Mouse (Mus musculus): ENCODE measurements around the gene H2-T22.

The H2-T22 gene

GRCm38 (mm10) chr17:35998545-35999305, 43.8 kb downstream of the H2-T22 start:
- no peak for DNase-seq (ENCODE audit: low spot score)

GRCm38 (mm10) chr17:35997713-35998510, 44.6 kb downstream of the H2-T22 start:
- DNase-seq (ENCODE audit: low spot score) = peak; percentile 40

GRCm38 (mm10) chr17:35996949-35997348, 45.6 kb downstream of the H2-T22 start:
- DNase-seq (ENCODE audit: low spot score) = peak; percentile 97

DNA sequence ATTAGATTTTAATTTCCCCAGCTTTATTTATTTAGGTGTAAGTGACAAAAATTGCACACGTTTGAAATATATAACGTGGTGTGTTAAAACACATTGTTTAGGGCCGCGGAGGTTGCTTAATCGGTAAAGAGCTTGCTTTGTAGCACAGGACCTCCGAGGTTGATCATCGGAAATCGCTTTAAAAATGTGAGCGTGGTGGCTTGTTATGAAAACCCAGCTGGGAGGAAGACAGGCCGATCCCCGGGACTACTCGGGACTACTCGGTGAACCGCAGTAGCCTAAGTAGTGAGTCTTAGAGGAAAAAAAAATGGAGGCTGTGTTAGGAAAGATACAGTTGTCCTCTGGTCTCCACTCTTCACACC, 47.7 kb downstream of the H2-T22 start:
- peak; percentile 28 for DNase-seq (ENCODE audit: low spot score)

- DNase-seq (ENCODE audit: low spot score) = peak; percentile 60
Observed at GRCm38 (mm10) chr17:35994175-35994878, 48.2 kb downstream of the H2-T22 start.

- DNase-seq (ENCODE audit: low spot score) = peak; percentile 86
Observed at GRCm38 (mm10) chr17:35993675-35994074, 48.9 kb downstream of the H2-T22 start.

DNA sequence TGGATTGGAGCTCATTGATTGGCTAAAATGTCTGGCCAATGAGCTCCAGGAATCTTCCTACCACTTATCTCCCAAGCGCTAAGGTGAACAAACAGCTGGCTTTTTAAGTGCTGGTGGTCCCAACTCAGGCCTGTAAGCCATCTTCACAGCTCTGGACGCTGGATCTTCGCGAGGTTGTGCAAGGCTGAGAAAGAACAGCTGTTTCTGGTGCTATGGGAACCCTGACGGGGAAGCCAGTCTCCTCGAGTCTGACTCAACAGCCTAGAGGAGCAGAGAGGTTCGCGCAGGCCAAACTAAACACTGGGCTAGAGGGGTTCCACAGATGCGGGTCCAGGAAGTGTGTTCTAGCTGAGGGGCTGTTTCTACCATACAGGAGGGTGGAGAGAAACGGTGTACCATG, 50.8 kb downstream of the H2-T22 start:
- DNase-seq (ENCODE audit: low spot score) = no peak
